Comparison of ENCODE assay signal across 13 mouse cellular contexts in genomic region chr2:79185234-79186101, GRCm38 (mm10).
DNase-seq lines count a peak whose midpoint lies in the region; ATAC-seq lines count a peak whose summit lies in the region.
"Had no signal": no experiment of that assay in that cellular context is flagged by ENCODE, and none has a peak within 500 bp of the region (broad histone marks: within the 10 kb centered on the region; RNA-seq: fewer than 3 reads in every experiment).

No protein-coding gene starts in this region.

- 62% methylated on average over 11 of the region's 11 CpGs for WGBS in hindbrain, embryonic 13.5 days
- 85% methylated on average over 11 of the region's 11 CpGs for WGBS in hindbrain, embryonic 11.5 days
- 81% methylated on average over 11 of the region's 11 CpGs for WGBS in midbrain, embryonic 13.5 days
- WGBS in midbrain, embryonic 16.5 days: 52% methylated on average over 11 of the region's 11 CpGs
- 40% methylated on average over 11 of the region's 11 CpGs for WGBS in limb, embryonic 12.5 days

- peak overlapping the region; percentile 19; the same call in 1 of the 2 replicates for H3K9ac ChIP-seq in hindbrain, embryonic 13.5 days
- H3K9ac ChIP-seq in hindbrain, embryonic 11.5 days (ENCODE audit: low read depth, low read length): no peak overlapping the region
- H3K9ac ChIP-seq in midbrain, embryonic 13.5 days (replicated peaks): no peak overlapping the region
- no peak overlapping the region for H3K9ac ChIP-seq in midbrain, embryonic 16.5 days (ENCODE audit: low read depth, low read length)
- no peak overlapping the region for H3K9ac ChIP-seq in limb, embryonic 12.5 days (replicated peaks)
- H3K9ac ChIP-seq: liver, embryonic 13.5 days had no signal

- H3K27me3 ChIP-seq in hindbrain, embryonic 13.5 days: no peaks in the 10 kb centered on the region
- no peaks in the 10 kb centered on the region for H3K27me3 ChIP-seq in hindbrain, embryonic 11.5 days (ENCODE audit: control insufficient read depth, insufficient read depth, low read length)
- H3K27me3 ChIP-seq in midbrain, embryonic 13.5 days: no peaks in the 10 kb centered on the region
- no peaks in the 10 kb centered on the region for H3K27me3 ChIP-seq in midbrain, embryonic 16.5 days (ENCODE audit: control insufficient read depth, insufficient read depth, low read depth, low read length)
- no peaks in the 10 kb centered on the region for H3K27me3 ChIP-seq in limb, embryonic 12.5 days
- H3K27me3 ChIP-seq: liver, embryonic 13.5 days; megakaryocyte, embryonic 14.5 days had no signal

- no peak; the same call in 1 of the 2 replicates for ATAC-seq in hindbrain, embryonic 13.5 days (ENCODE audit: low FRiP score)
- ATAC-seq in hindbrain, embryonic 11.5 days (ENCODE audit: low FRiP score): no peak
- peak; percentile 43; the same call in 1 of the 2 replicates for ATAC-seq in midbrain, embryonic 13.5 days
- no peak; the same call in 1 of the 2 replicates for ATAC-seq in midbrain, embryonic 16.5 days
- ATAC-seq in limb, embryonic 12.5 days (ENCODE audit: insufficient number of reproducible peaks, insufficient read depth, low FRiP score, low TSS enrichment, low read depth): no peak; the same call in 1 of the 2 replicates
- ATAC-seq in megakaryocyte-erythroid progenitor cell, adult 5-6 weeks (replicated peaks; ENCODE audit: low FRiP score, low TSS enrichment, poor library complexity, severe bottlenecking): no peak

- peak overlapping the region; percentile 73 for H3K27ac ChIP-seq in hindbrain, embryonic 13.5 days
- H3K27ac ChIP-seq in hindbrain, embryonic 11.5 days (ENCODE audit: low read depth, low read length): no peak overlapping the region
- 0 out of 2 replicates have a peak overlapping the region, but pooled peaks have one; percentile 5 for H3K27ac ChIP-seq in midbrain, embryonic 13.5 days
- H3K27ac ChIP-seq in midbrain, embryonic 16.5 days (ENCODE audit: low read length): no peak overlapping the region
- peak overlapping the region; percentile 59 for H3K27ac ChIP-seq in limb, embryonic 12.5 days
- H3K27ac ChIP-seq: liver, embryonic 13.5 days had no signal

- H3K36me3 ChIP-seq in hindbrain, embryonic 13.5 days: no peaks in the 10 kb centered on the region
- no peaks in the 10 kb centered on the region for H3K36me3 ChIP-seq in hindbrain, embryonic 11.5 days (ENCODE audit: control insufficient read depth, insufficient read depth, low read length)
- H3K36me3 ChIP-seq in midbrain, embryonic 13.5 days: no peaks in the 10 kb centered on the region
- no peaks in the 10 kb centered on the region for H3K36me3 ChIP-seq in midbrain, embryonic 16.5 days (ENCODE audit: control insufficient read depth, insufficient read depth, low read length)
- no peaks in the 10 kb centered on the region for H3K36me3 ChIP-seq in limb, embryonic 12.5 days
- H3K36me3 ChIP-seq: liver, embryonic 13.5 days had no signal

- H3K4me3 ChIP-seq in hindbrain, embryonic 13.5 days: no peak overlapping the region
- H3K4me3 ChIP-seq in hindbrain, embryonic 11.5 days (ENCODE audit: low read depth, low read length): no peak overlapping the region
- no peak overlapping the region for H3K4me3 ChIP-seq in midbrain, embryonic 13.5 days (replicated peaks)
- no peak overlapping the region for H3K4me3 ChIP-seq in midbrain, embryonic 16.5 days (ENCODE audit: low read depth, low read length)
- no peak overlapping the region for H3K4me3 ChIP-seq in limb, embryonic 12.5 days (replicated peaks)
- H3K4me3 ChIP-seq: liver, embryonic 13.5 days; megakaryocyte, embryonic 14.5 days had no signal

- no peaks in the 10 kb centered on the region for H3K9me3 ChIP-seq in hindbrain, embryonic 13.5 days
- no peaks in the 10 kb centered on the region for H3K9me3 ChIP-seq in hindbrain, embryonic 11.5 days (ENCODE audit: control insufficient read depth, low read length)
- no peaks in the 10 kb centered on the region for H3K9me3 ChIP-seq in midbrain, embryonic 13.5 days
- no peaks in the 10 kb centered on the region for H3K9me3 ChIP-seq in midbrain, embryonic 16.5 days (replicated peaks; ENCODE audit: control insufficient read depth, low read length, poor library complexity, severe bottlenecking)
- H3K9me3 ChIP-seq in limb, embryonic 12.5 days: no peaks in the 10 kb centered on the region
- H3K9me3 ChIP-seq: liver, embryonic 13.5 days; megakaryocyte, embryonic 14.5 days had no signal

- H3K4me1 ChIP-seq in hindbrain, embryonic 13.5 days (replicated peaks): peaks cover 20% of the 10 kb centered on the region
- no peaks in the 10 kb centered on the region for H3K4me1 ChIP-seq in hindbrain, embryonic 11.5 days (replicated peaks; ENCODE audit: control insufficient read depth, insufficient read depth, low read length)
- H3K4me1 ChIP-seq in midbrain, embryonic 13.5 days (replicated peaks): 0 out of 2 replicates have a peak, but pooled peaks cover 6% of the 10 kb centered on the region
- no peaks in the 10 kb centered on the region for H3K4me1 ChIP-seq in midbrain, embryonic 16.5 days (ENCODE audit: control insufficient read depth, insufficient read depth, low read length)
- peaks cover 19% of the 10 kb centered on the region for H3K4me1 ChIP-seq in limb, embryonic 12.5 days (replicated peaks)
- H3K4me1 ChIP-seq: liver, embryonic 13.5 days had no signal

- no peak overlapping the region for H3K4me2 ChIP-seq in hindbrain, embryonic 13.5 days
- H3K4me2 ChIP-seq in hindbrain, embryonic 11.5 days (replicated peaks; ENCODE audit: low read depth, low read length): no peak overlapping the region
- H3K4me2 ChIP-seq in midbrain, embryonic 13.5 days (replicated peaks): no peak overlapping the region
- no peak overlapping the region for H3K4me2 ChIP-seq in midbrain, embryonic 16.5 days (ENCODE audit: low read length)
- peak overlapping the region; percentile 32 for H3K4me2 ChIP-seq in limb, embryonic 12.5 days
- H3K4me2 ChIP-seq: liver, embryonic 13.5 days had no signal

- DNase-seq in hindbrain, embryonic 11.5 days (ENCODE audit: low spot score): no peak
- DNase-seq in urinary bladder, adult 18-20 months (ENCODE audit: low spot score in 2 of 2): no peak
- no peak for DNase-seq in frontal cortex, postnatal 14 days (ENCODE audit: low spot score in 2 of 2)
- DNase-seq: heart, adult 18-20 months; kidney, postnatal 10 days; liver, embryonic 13.5 days; thymus, postnatal 4 days had no signal

Comparison
In these comparisons a context has a peak if more than half of its experiments do, and no peak if none do; other contexts are left out.
1. H3K27ac ChIP-seq: peak in hindbrain, embryonic 13.5 days (single experiment), midbrain, embryonic 13.5 days (single experiment) and limb, embryonic 12.5 days (single experiment); none in hindbrain, embryonic 11.5 days (single experiment) and midbrain, embryonic 16.5 days (single experiment).